Mouse (Mus musculus) hematopoietic multipotent progenitor cell, adult 10-12 weeks (in vitro differentiated cells): Measurements from ENCODE around the gene Arl5b. TPM values are rescaled to one million over a fixed set of nuclear protein-coding genes. Genes with fewer than 3 reads are reported as not detected.

Experiments
- polyA plus RNA-seq: library from polyadenylated mRNA; stranded (reverse); fragments of >175 nt; gene quantifications from 2 replicates; pipeline ENCODE4 v1.2.3, GENCODE M21; 2012; ENCODE audit warnings: low replicate concordance

Arl5b gene
- polyA plus RNA-seq, result 5.4 and 9.7 TPM in 2 replicates

DNA sequence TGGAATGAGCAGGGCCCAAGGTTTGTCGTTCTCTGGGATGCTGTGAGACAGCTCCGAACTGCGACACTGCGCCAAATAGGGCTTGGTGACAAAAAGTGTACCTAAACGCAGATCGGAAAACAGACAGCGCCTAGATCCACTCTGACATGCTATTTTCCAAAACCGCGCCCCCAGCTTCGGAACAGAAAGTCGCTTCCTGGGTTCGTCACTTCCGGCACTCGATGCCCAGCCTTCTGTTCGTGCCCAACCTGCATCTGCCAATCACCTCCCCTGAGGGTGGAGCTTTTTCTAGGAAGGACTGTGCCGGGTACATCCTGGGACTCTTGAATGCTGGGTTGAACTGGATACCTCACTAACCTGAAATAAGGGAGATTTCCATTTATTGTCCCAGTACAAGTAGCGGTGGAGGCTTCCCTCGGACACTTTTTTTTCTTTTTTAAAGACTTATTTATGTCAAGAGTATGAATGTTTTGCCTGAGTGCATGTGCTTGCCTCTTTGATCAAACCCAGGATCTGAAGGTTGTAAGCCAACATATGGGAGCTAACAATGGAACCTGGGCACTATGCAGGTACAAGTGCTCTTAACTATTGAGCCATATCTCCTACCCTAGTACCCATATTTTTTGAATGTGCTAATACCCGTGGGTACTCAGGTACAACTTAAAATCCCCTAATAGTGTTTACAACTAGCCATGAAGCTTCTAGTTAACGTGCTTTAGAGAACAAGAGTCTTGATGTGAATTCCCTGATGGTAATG is at the start of gene Arl5b:
Gene Arl5b, plus strand, starts transcription at position 279 of the 757 bp plus-strand sequence.

DNA sequence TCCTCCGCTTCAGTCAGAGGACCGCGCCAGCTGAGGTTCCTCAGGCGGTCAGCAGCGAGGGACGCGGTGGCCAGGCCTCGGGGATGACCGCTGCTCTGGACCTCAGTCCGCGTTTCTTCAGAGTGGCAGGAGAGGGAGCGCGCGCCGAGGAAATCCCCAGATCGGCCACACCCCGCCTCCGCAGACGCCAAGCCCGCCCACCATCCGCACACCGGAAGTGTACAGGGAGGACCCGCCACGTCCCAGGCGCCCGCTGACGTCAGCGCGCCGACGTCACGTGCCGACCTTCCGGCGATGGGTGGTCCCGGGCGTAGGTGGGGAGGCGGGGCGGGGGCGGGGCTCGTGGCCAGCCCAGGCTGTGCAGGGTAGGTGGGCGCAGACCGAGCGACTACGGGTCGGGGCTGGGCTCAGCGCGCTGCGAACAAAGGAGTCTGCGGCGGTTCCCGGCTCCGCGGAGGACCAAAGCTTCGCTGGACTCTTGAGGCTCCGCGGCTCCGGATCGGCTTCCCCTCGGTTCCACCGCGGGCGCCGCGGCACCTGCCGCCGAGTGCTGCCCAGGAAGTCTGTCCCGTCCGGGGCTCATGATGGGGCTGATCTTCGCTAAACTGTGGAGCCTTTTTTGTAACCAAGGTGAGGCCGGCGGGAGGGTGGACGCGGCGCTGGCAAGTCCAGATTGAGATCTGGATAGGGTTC is 5.9 kb downstream of the Arl5b start, which contains the start of gene Nsun6:
Gene Nsun6, minus strand, starts transcription at position 125 of the 693 bp plus-strand sequence.

Other genes starting within 250 kb of the Arl5b start
- 0.43 and 1.6 TPM in 2 replicates for gene Nsun6, start 5.7 kb downstream of the Arl5b start, polyA plus RNA-seq